Mouse (Mus musculus): Measurements from ENCODE around the gene Zfr.

GRCm38 (mm10) chr15:12067971-12068370 is 49.7 kb upstream of the Zfr start:
- TF ChIP-seq GATA1 (IDR thresholded peaks at IDR 0.05; ENCODE audit: borderline replicate concordance, low read length) (no peak), FLI1 (IDR thresholded peaks at IDR 0.05; ENCODE audit: low read length) (no peak)

Measured in megakaryocyte, embryonic 14.5 days (primary cell).